Comparison of ENCODE assay signal across 31 mouse cellular contexts in the genomic region with DNA sequence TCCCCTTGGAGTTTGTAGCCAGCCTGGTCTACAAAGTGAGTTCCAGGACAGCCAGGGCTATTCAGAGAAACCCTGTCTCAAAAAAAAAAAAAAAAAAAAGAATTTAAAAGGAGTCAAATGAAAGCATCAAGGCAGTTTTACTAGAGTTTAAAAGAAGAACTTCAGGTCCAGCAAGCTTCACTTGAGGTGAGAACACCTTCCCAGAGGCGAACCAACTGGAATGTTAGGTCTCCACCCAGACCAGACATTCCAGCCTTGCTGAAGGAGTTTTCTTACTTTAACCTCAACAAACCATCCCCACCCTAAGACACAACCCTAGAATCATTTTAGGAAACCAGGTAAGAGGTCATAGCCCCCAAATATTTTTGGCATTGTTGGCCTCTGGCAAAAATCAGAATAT. TPM values are rescaled to one million over a fixed set of nuclear protein-coding genes. Genes with fewer than 3 reads are reported as not detected.
DNase-seq lines count a peak whose midpoint lies in the region; ATAC-seq and TF ChIP-seq lines count a peak whose summit lies in the region.
"Had no signal": no experiment of that assay in that cellular context is flagged by ENCODE, and none has a peak within 500 bp of the region (broad histone marks: within the 10 kb centered on the region; RNA-seq: fewer than 3 reads in every experiment).

No protein-coding gene starts in this region.

- TF ChIP-seq CTCF in ES-Bruce4 (IDR thresholded peaks at IDR 0.05; ENCODE audit: low read depth, low read length), result no peak

- H3K9me3 ChIP-seq in limb, embryonic 14.5 days (ENCODE audit: control insufficient read depth, low read length), result no peaks in the 10 kb centered on the region; the same call in 1 of the 2 replicates
- no peaks in the 10 kb centered on the region for H3K9me3 ChIP-seq in limb, embryonic 10.5 days (replicated peaks)
- H3K9me3 ChIP-seq in ES-Bruce4 (replicated peaks; ENCODE audit: control insufficient read depth, insufficient read depth, low read length, poor library complexity, severe bottlenecking), result no peaks in the 10 kb centered on the region; the same call in 1 of the 2 replicates
- 0 out of 2 replicates have a peak, but pooled peaks cover 4% of the 10 kb centered on the region for H3K9me3 ChIP-seq in embryonic facial prominence, embryonic 15.5 days (replicated peaks)
- H3K9me3 ChIP-seq: embryonic facial prominence, embryonic 13.5 days; forebrain, embryonic 12.5 days; G1E had no signal

- H3K27ac ChIP-seq in limb, embryonic 14.5 days (replicated peaks; ENCODE audit: low read depth, low read length), result no peak overlapping the region
- no peak overlapping the region for H3K27ac ChIP-seq in limb, embryonic 10.5 days
- peak overlapping the region; percentile 70; the same call in 1 of the 2 replicates for H3K27ac ChIP-seq in ES-Bruce4 (ENCODE audit: insufficient read depth, low read length)
- H3K27ac ChIP-seq in embryonic facial prominence, embryonic 15.5 days (replicated peaks), result 0 out of 2 replicates have a peak overlapping the region, but pooled peaks have one; percentile 28
- H3K27ac ChIP-seq: embryonic facial prominence, embryonic 13.5 days; forebrain, embryonic 10.5 days; forebrain, embryonic 12.5 days had no signal

- H3K4me2 ChIP-seq in limb, embryonic 14.5 days (replicated peaks; ENCODE audit: low read depth, low read length, severe bottlenecking), result no peak overlapping the region
- H3K4me2 ChIP-seq in embryonic facial prominence, embryonic 15.5 days (replicated peaks), result no peak overlapping the region
- H3K4me2 ChIP-seq: embryonic facial prominence, embryonic 13.5 days; forebrain, embryonic 12.5 days had no signal

- peak; percentile 45 for DNase-seq in limb, embryonic 14.5 days (ENCODE audit: low spot score)
- no peak for DNase-seq in limb, embryonic 10.5 days (ENCODE audit: low spot score)
- peak; percentile 31 for DNase-seq in R1 (ENCODE audit: low read depth, low spot score)
- DNase-seq in adrenal gland, postnatal 14 days, result no peak
- no peak for DNase-seq in embryo, embryonic 10 days (ENCODE audit: low spot score)
- no peak for DNase-seq in left cerebral cortex, adult 11 months (ENCODE audit: low spot score)
- DNase-seq: adrenal gland, adult 8-10 months; adrenal gland, postnatal 25 days; cerebellum, adult 11 months; cerebellum, adult 18-20 months; cerebellum, adult 8-10 months; cerebellum, adult 9-11 months; cerebellum, postnatal 14 days; cerebellum, postnatal 36 days had no signal

- TF ChIP-seq EP300 in ES-Bruce4 (IDR thresholded peaks at IDR 0.05; ENCODE audit: insufficient read depth, low read depth, low read length), result 0 out of 2 replicates have a peak, but pooled peaks have one; percentile 46

- no peak for TF ChIP-seq POLR2A in limb, embryonic 14.5 days (IDR thresholded peaks at IDR 0.05; ENCODE audit: borderline replicate concordance, extremely low read depth, insufficient read depth, insufficient read length)
- no peak for TF ChIP-seq POLR2A in ES-Bruce4 (IDR thresholded peaks at IDR 0.05; ENCODE audit: insufficient read depth, low read length)

- WGBS in limb, embryonic 14.5 days, result 81% methylated on average over 1 of the region's 1 CpGs
- WGBS in limb, embryonic 10.5 days, result 84% methylated on average over 1 of the region's 1 CpGs
- 75% methylated on average over 1 of the region's 1 CpGs for WGBS in embryonic facial prominence, embryonic 15.5 days

- peaks cover 11% of the 10 kb centered on the region for H3K27me3 ChIP-seq in limb, embryonic 14.5 days (ENCODE audit: control insufficient read depth, insufficient read depth, low read length)
- peaks cover 19% of the 10 kb centered on the region for H3K27me3 ChIP-seq in limb, embryonic 10.5 days (ENCODE audit: low read depth, poor library complexity, severe bottlenecking)
- no peaks in the 10 kb centered on the region for H3K27me3 ChIP-seq in ES-Bruce4 (ENCODE audit: control insufficient read depth, insufficient read depth, low read length, poor library complexity, severe bottlenecking)
- H3K27me3 ChIP-seq in embryonic facial prominence, embryonic 15.5 days, result peaks cover 14% of the 10 kb centered on the region
- H3K27me3 ChIP-seq: forebrain, embryonic 12.5 days had no signal

- no peak overlapping the region for H3K9ac ChIP-seq in limb, embryonic 14.5 days (ENCODE audit: low read depth, low read length, severe bottlenecking)
- no peak overlapping the region for H3K9ac ChIP-seq in ES-Bruce4 (ENCODE audit: low read depth, poor library complexity, severe bottlenecking)
- no peak overlapping the region for H3K9ac ChIP-seq in embryonic facial prominence, embryonic 15.5 days
- H3K9ac ChIP-seq: embryonic facial prominence, embryonic 13.5 days; forebrain, embryonic 12.5 days had no signal

- no peaks in the 10 kb centered on the region for H3K4me1 ChIP-seq in limb, embryonic 14.5 days (ENCODE audit: control insufficient read depth, insufficient read depth, low read length)
- peaks cover 7% of the 10 kb centered on the region for H3K4me1 ChIP-seq in limb, embryonic 10.5 days
- peaks cover 2% of the 10 kb centered on the region for H3K4me1 ChIP-seq in ES-Bruce4 (ENCODE audit: control insufficient read depth, insufficient read depth, low read length)
- H3K4me1 ChIP-seq in embryonic facial prominence, embryonic 15.5 days, result peaks cover 6% of the 10 kb centered on the region; the same call in 1 of the 2 replicates

- no peaks in the 10 kb centered on the region for H3K36me3 ChIP-seq in limb, embryonic 14.5 days (ENCODE audit: control insufficient read depth, insufficient read depth, low read length)
- no peaks in the 10 kb centered on the region for H3K36me3 ChIP-seq in limb, embryonic 10.5 days
- H3K36me3 ChIP-seq in ES-Bruce4 (ENCODE audit: control insufficient read depth, insufficient read depth, low read length, poor library complexity, severe bottlenecking), result no peaks in the 10 kb centered on the region
- no peaks in the 10 kb centered on the region for H3K36me3 ChIP-seq in embryonic facial prominence, embryonic 15.5 days
- H3K36me3 ChIP-seq: embryonic facial prominence, embryonic 13.5 days; forebrain, embryonic 10.5 days; forebrain, embryonic 12.5 days; G1E had no signal

- no peak overlapping the region for H3K4me3 ChIP-seq in limb, embryonic 14.5 days (replicated peaks; ENCODE audit: low read length)
- H3K4me3 ChIP-seq in limb, embryonic 10.5 days, result no peak overlapping the region
- H3K4me3 ChIP-seq in ES-Bruce4 (ENCODE audit: low read depth, low read length), result no peak overlapping the region
- H3K4me3 ChIP-seq in embryonic facial prominence, embryonic 15.5 days (replicated peaks), result no peak overlapping the region
- H3K4me3 ChIP-seq: embryonic facial prominence, embryonic 13.5 days; erythroblast, embryonic 14.5 days; forebrain, embryonic 10.5 days; forebrain, embryonic 12.5 days had no signal

- ATAC-seq in limb, embryonic 14.5 days (ENCODE audit: low FRiP score, low read depth), result no peak
- no peak for ATAC-seq in embryonic facial prominence, embryonic 15.5 days (ENCODE audit: insufficient number of reproducible peaks, low FRiP score, low TSS enrichment, low read depth)
- ATAC-seq: activated CD4-positive, CD25-positive, alpha-beta regulatory T cell, adult 4 months; forebrain, embryonic 14.5 days; forebrain, embryonic 16.5 days; Patski had no signal

RNA-seq across cellular contexts. Expression of a gene that starts 4.8 kb away (rescaled TPM):
- polyA plus RNA-seq in limb, embryonic 14.5 days (2012; rRNA removed), result 4.9 and 6.6 TPM in 2 replicates
- polyA plus RNA-seq in limb, embryonic 14.5 days (2014; fragmentation: Nextera tagmentation; extraction: Ambion mirVana), result 7.5 and 8.9 TPM in 2 replicates
- polyA plus RNA-seq in limb, embryonic 10.5 days (2016; fragmentation: Nextera tagmentation; extraction: Ambion mirVana), result 13.9 and 20.0 TPM in 2 replicates
- 122 and 126 TPM in 2 replicates for polyA plus RNA-seq in ES-Bruce4 (2011; ENCODE audit: insufficient read depth, insufficient read length, low read depth, missing spikeins)
- 5.3 and 6.6 TPM in 2 replicates for polyA plus RNA-seq in embryonic facial prominence, embryonic 15.5 days (2015; fragmentation: Nextera tagmentation; extraction: Ambion mirVana)
- total RNA-seq in adrenal gland, postnatal 14 days (2021), result 1.7 and 15.3 TPM in 2 replicates
- polyA plus RNA-seq: G1E had no signal

RNA-seq across cellular contexts. Expression of a gene that starts 52.8 kb away (rescaled TPM):
- not detected in 2 replicates for polyA plus RNA-seq in limb, embryonic 14.5 days (2012; rRNA removed)
- polyA plus RNA-seq in limb, embryonic 14.5 days (2014; fragmentation: Nextera tagmentation; extraction: Ambion mirVana), result not detected in 2 replicates
- polyA plus RNA-seq in limb, embryonic 10.5 days (2016; fragmentation: Nextera tagmentation; extraction: Ambion mirVana), result not detected in 2 replicates
- not detected in 2 replicates for polyA plus RNA-seq in ES-Bruce4 (2011; ENCODE audit: insufficient read depth, insufficient read length, low read depth, missing spikeins)
- polyA plus RNA-seq in embryonic facial prominence, embryonic 15.5 days (2015; fragmentation: Nextera tagmentation; extraction: Ambion mirVana), result 0.25 TPM in 1 of 2 replicates, not detected in the other
- total RNA-seq in adrenal gland, postnatal 14 days (2021), result 1.5 and 45.8 TPM in 2 replicates
- total RNA-seq: adrenal gland, adult 18-20 months; adrenal gland, adult 8-10 months; adrenal gland, postnatal 25 days; common myeloid progenitor, adult 5-6 weeks; G1E had no signal
- polyA plus RNA-seq: activated CD4-positive, CD25-positive, alpha-beta regulatory T cell, adult 4 months; brain, embryonic 14.5 days; C2C12; embryonic facial prominence, embryonic 11.5 days; embryonic facial prominence, embryonic 13.5 days; forebrain, embryonic 10.5 days; forebrain, embryonic 12.5 days; forebrain, embryonic 14.5 days; forebrain, embryonic 16.5 days; frontal cortex, adult 2 months; G1E; Patski had no signal

Comparison
In these comparisons a context has a peak if more than half of its experiments do, and no peak if none do; other contexts are left out.
1. DNase-seq: peak in limb, embryonic 14.5 days (single experiment) and R1 (single experiment); none in limb, embryonic 10.5 days (single experiment), adrenal gland, postnatal 14 days (single experiment), embryo, embryonic 10 days (single experiment) and left cerebral cortex, adult 11 months (single experiment).
2. H3K27ac ChIP-seq: peak in ES-Bruce4 (single experiment) and embryonic facial prominence, embryonic 15.5 days (single experiment); none in limb, embryonic 14.5 days (single experiment) and limb, embryonic 10.5 days (single experiment).